Mouse (Mus musculus) intestine, embryonic 14.5 days (tissue): Measurements from ENCODE around the gene Atg5. TPM values are rescaled to one million over a fixed set of nuclear protein-coding genes. Genes with fewer than 3 reads are reported as not detected.

Experiments used
- ATAC-seq: fragments of 200-750 bp; cut with Nextera tagmentation; replicated peaks from 2 replicates; pipeline ENCODE4 v1.8.0; 2017; ENCODE audit warnings: low read depth, moderate number of reproducible peaks, moderate TSS enrichment, moderate library complexity; ENCODE audit not compliant: low FRiP score, low TSS enrichment
- DNase-seq: peaks from one replicate; pipeline ENCODE4 v3.0.0-alpha.2; 2018; ENCODE audit warnings: low spot score
- H3K27ac ChIP-seq: fragments of 300-500 bp; sonication (generic); 2 replicates; pipeline ENCODE4 v1.5.1; 2014; ENCODE audit warnings: low read depth, mild to moderate bottlenecking, control low read depth
- H3K27me3 ChIP-seq: fragments of 300-500 bp; sonication (generic); replicated peaks from 2 replicates; pipeline ENCODE4 v1.6.1; 2014; ENCODE audit warnings: low read length, control low read depth; ENCODE audit not compliant: control insufficient read depth, insufficient read depth
- H3K36me3 ChIP-seq: fragments of 300-500 bp; sonication (generic); 2 replicates; pipeline ENCODE4 v1.6.1; 2014; ENCODE audit warnings: low read length, control low read depth; ENCODE audit not compliant: control insufficient read depth, insufficient read depth
- H3K4me1 ChIP-seq: fragments of 300-500 bp; sonication (generic); replicated peaks from 2 replicates; pipeline ENCODE4 v1.6.1; 2014; ENCODE audit warnings: low read length, control low read depth, mixed read lengths; ENCODE audit not compliant: control insufficient read depth, insufficient read depth
- H3K4me2 ChIP-seq: fragments of 300-500 bp; sonication (generic); 2 replicates; pipeline ENCODE4 v1.6.1; 2014; ENCODE audit warnings: low read length
- H3K4me3 ChIP-seq: fragments of 300-500 bp; sonication (generic); 2 replicates; pipeline ENCODE4 v1.5.1; 2014; ENCODE audit warnings: low read depth, low read length, control low read depth, mixed read lengths
- H3K9ac ChIP-seq: fragments of 300-500 bp; sonication (generic); 2 replicates; pipeline ENCODE4 v1.6.1; 2014; ENCODE audit warnings: mild to moderate bottlenecking, low read length
- H3K9me3 ChIP-seq: fragments of 300-500 bp; sonication (generic); 2 replicates; pipeline ENCODE4 v1.6.1; 2016; ENCODE audit warnings: low read length, control low read depth; ENCODE audit not compliant: control insufficient read depth
- whole genome bisulfite sequencing: fragments of 180-500 bp; shearing (Covaris S2); extraction: QIAGEN DNeasy Blood & Tissue Kit; methylation state at CpG from one replicate; pipeline ENCODE4 v1.1.7; 2014; 5-methylcytosine and 5-hydroxymethylcytosine counted together
- polyA plus RNA-seq: library from polyadenylated mRNA; unstranded; fragments of >200 nt; fragmentation: Nextera tagmentation; extraction: Ambion mirVana; gene quantifications from 2 replicates; pipeline ENCODE4 v1.2.1, GENCODE M21; 2014

Atg5 gene
- polyA plus RNA-seq, 1 experiment from 2014 or later, result 52.0 TPM

GRCm38 (mm10) chr10:44267426-44268142 is 574 bp upstream of the Atg5 start:
- Histone ChIP-seq H3K4me2 (peak overlapping the region; percentile 88), H3K36me3 (no peaks in the 10 kb centered on the region), H3K9me3 (no peaks in the 10 kb centered on the region), H3K9ac (peak overlapping the region; percentile 88), H3K27ac (no peak overlapping the region; the same call in 1 of the 2 replicates), H3K27me3 (no peaks in the 10 kb centered on the region), H3K4me3 (peak overlapping the region; percentile 89), H3K4me1 (peaks cover 18% of the 10 kb centered on the region)
- ATAC-seq (peak; percentile 17; the same call in 1 of the 2 replicates), DNase-seq (no peak)
- WGBS, result 4% methylated on average over 11 of the region's 11 CpGs

- Histone ChIP-seq H3K4me1 (peaks cover 18% of the 10 kb centered on the region), H3K4me2 (peak overlapping the region; percentile 67), H3K4me3 (peak overlapping the region; percentile 89), H3K9me3 (no peaks in the 10 kb centered on the region), H3K27ac (no peak overlapping the region), H3K36me3 (no peaks in the 10 kb centered on the region), H3K9ac (peak overlapping the region; percentile 88), H3K27me3 (no peaks in the 10 kb centered on the region)
- DNase-seq (no peak), ATAC-seq (no peak)
- 67% methylated on average over 2 of the region's 2 CpGs for WGBS
Measured at GRCm38 (mm10) chr10:44269211-44269610, 1.1 kb downstream of the Atg5 start.

DNA sequence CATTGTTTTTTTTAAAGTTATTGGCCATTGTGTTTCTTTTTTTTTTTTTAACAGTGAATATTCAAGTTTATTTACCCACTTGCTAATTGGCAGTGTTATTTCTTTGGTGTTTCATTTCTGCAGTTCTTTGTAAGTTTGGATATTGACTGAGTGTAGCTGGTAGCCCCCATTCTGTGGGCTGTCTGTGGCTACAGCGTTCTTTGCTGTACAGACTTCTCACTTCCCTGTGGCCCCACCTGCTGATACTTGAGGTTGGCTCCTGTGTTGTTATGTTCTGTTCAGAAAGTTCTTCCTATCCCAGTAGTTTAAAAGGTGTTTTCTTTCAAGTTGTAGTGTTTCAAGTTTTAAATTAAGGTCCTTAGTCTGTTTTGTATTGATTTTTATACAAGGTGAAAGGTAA is 14.2 kb downstream of the Atg5 start:
- Histone ChIP-seq H3K36me3 (peaks cover 16% of the 10 kb centered on the region), H3K4me1 (no peaks in the 10 kb centered on the region; the same call in 1 of the 2 replicates), H3K9me3 (no peaks in the 10 kb centered on the region), H3K4me2 (no peak overlapping the region), H3K27ac (no peak overlapping the region), H3K27me3 (no peaks in the 10 kb centered on the region), H3K9ac (no peak overlapping the region), H3K4me3 (no peak overlapping the region)
- ATAC-seq (no peak), DNase-seq (no peak)
- WGBS, result 85% methylated on average over 1 of the region's 1 CpGs

- 76% methylated on average over 1 of the region's 1 CpGs for WGBS
- no peaks in the 10 kb centered on the region for H3K27me3 ChIP-seq
- DNase-seq (no peak), ATAC-seq (no peak)
- peaks cover 31% of the 10 kb centered on the region for H3K36me3 ChIP-seq
- H3K27ac ChIP-seq, result no peak overlapping the region
- H3K4me2 ChIP-seq, result no peak overlapping the region
- no peak overlapping the region for H3K9ac ChIP-seq
- H3K4me1 ChIP-seq, result no peaks in the 10 kb centered on the region; the same call in 1 of the 2 replicates
- no peaks in the 10 kb centered on the region for H3K9me3 ChIP-seq
- no peak overlapping the region for H3K4me3 ChIP-seq
Measured at GRCm38 (mm10) chr10:44285106-44285505, 16.9 kb downstream of the Atg5 start.

DNA sequence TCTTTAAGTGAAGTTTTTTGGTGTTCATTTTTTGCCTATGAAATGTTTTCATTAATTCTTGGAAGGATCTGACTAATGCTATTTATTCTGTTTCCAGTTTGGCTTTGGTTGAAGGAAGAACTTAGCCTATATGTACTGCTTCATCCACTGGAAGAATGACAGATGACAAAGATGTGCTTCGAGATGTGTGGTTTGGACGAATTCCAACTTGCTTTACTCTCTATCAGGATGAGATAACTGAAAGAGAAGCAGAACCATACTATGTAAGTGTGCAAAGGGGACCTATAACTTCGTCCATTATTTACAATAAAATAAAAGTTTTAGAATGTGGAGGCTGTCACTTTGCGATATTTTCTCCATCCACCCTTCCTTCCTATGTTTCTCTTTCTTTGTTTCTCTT is 17.8 kb downstream of the Atg5 start:
- Histone ChIP-seq H3K27ac (no peak overlapping the region), H3K9ac (no peak overlapping the region), H3K4me3 (no peak overlapping the region), H3K36me3 (peaks cover 38% of the 10 kb centered on the region), H3K4me1 (no peaks in the 10 kb centered on the region; the same call in 1 of the 2 replicates), H3K9me3 (no peaks in the 10 kb centered on the region), H3K27me3 (no peaks in the 10 kb centered on the region), H3K4me2 (no peak overlapping the region)
- 78% methylated on average over 4 of the region's 4 CpGs for WGBS
- DNase-seq (no peak), ATAC-seq (no peak)

DNA sequence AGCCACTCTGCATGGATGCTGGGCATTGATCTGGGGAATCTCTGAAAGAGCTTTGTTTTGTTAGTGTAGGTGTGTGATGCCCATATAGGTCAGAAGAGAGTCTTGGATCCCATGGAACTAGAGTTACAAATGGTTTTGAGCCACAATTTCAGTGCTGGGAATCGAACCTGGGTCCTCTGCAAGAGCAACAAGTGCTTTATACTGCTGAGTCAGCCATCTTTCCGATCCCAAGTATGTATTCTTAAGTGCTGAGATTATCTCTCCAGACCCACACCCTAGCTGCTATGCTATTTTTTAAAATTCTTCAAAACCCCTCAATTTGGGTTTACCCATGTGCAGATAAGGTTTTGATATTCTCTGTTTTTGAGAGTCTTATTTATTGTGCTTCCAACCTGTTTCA is 22.7 kb downstream of the Atg5 start:
- Histone ChIP-seq H3K9me3 (no peaks in the 10 kb centered on the region), H3K4me1 (no peaks in the 10 kb centered on the region), H3K27me3 (no peaks in the 10 kb centered on the region), H3K4me3 (no peak overlapping the region), H3K4me2 (no peak overlapping the region), H3K9ac (no peak overlapping the region), H3K27ac (no peak overlapping the region), H3K36me3 (peaks cover 57% of the 10 kb centered on the region)
- 78% methylated on average over 2 of the region's 2 CpGs for WGBS
- no peak for DNase-seq
- ATAC-seq, result no peak

GRCm38 (mm10) chr10:44292205-44292604 is 24.0 kb downstream of the Atg5 start:
- Histone ChIP-seq H3K27ac (no peak overlapping the region), H3K36me3 (peaks cover 44% of the 10 kb centered on the region), H3K9ac (no peak overlapping the region), H3K4me1 (no peaks in the 10 kb centered on the region), H3K27me3 (no peaks in the 10 kb centered on the region), H3K4me2 (no peak overlapping the region), H3K9me3 (no peaks in the 10 kb centered on the region), H3K4me3 (no peak overlapping the region)
- ATAC-seq (no peak), DNase-seq (no peak)
- WGBS, result 55% methylated on average over 3 of the region's 3 CpGs

DNA sequence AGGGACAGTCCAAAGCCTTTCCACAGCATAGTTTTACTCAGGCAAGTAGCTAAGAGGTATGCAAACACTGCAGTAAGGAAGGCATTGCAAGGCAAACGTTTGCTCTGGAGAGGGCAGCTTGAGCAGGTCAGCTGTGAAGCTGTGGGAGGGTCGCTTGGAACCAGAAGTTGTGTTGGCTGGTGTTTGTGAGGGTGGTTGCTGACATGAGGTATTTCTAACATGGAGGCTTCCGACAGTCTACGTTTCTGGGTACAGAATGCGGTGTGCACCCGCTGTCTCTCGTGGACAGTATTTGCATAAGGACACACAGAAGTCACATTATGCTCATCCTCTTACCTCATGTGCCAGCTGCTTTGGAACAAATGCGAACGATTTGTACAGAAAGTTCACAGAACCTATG is 31.0 kb downstream of the Atg5 start:
- no peak overlapping the region for H3K4me2 ChIP-seq
- no peaks in the 10 kb centered on the region for H3K27me3 ChIP-seq
- ATAC-seq, result no peak
- H3K4me3 ChIP-seq, result no peak overlapping the region
- 82% methylated on average over 9 of the region's 9 CpGs for WGBS
- no peaks in the 10 kb centered on the region for H3K4me1 ChIP-seq
- H3K9ac ChIP-seq, result no peak overlapping the region
- H3K27ac ChIP-seq, result no peak overlapping the region
- peaks cover 25% of the 10 kb centered on the region for H3K36me3 ChIP-seq
- no peaks in the 10 kb centered on the region for H3K9me3 ChIP-seq
- DNase-seq, result no peak

- H3K27ac ChIP-seq, result no peak overlapping the region
- no peaks in the 10 kb centered on the region for H3K4me1 ChIP-seq
- 81% methylated on average over 4 of the region's 4 CpGs for WGBS
- no peak overlapping the region for H3K4me2 ChIP-seq
- no peak overlapping the region for H3K4me3 ChIP-seq
- no peak overlapping the region for H3K9ac ChIP-seq
- H3K27me3 ChIP-seq, result no peaks in the 10 kb centered on the region
- peaks cover 20% of the 10 kb centered on the region for H3K36me3 ChIP-seq
- H3K9me3 ChIP-seq, result no peaks in the 10 kb centered on the region
- no peak for ATAC-seq
- no peak for DNase-seq
Measured at GRCm38 (mm10) chr10:44300078-44300477, 31.9 kb downstream of the Atg5 start.
